Mouse (Mus musculus) neural tube, embryonic 14.5 days (tissue): ENCODE measurements around the gene Heatr1. TPM values are rescaled to one million over a fixed set of nuclear protein-coding genes. Genes with fewer than 3 reads are reported as not detected.

Source experiments
- ATAC-seq: fragments of 200-750 bp; cut with Nextera tagmentation; 2 replicates; pipeline ENCODE4 v1.8.0; 2017; ENCODE audit warnings: low read depth, mild to moderate bottlenecking, moderate TSS enrichment, moderate library complexity
- H3K27ac ChIP-seq: fragments of 300-500 bp; sonication (generic); 2 replicates; pipeline ENCODE4 v1.5.1; 2014; ENCODE audit warnings: low read depth, mild to moderate bottlenecking, control low read depth, low read length, moderate library complexity, mixed read lengths
- H3K27me3 ChIP-seq: fragments of 300-500 bp; sonication (generic); 2 replicates; pipeline ENCODE4 v1.6.1; 2014; ENCODE audit warnings: low read length; ENCODE audit not compliant: control insufficient read depth, insufficient read depth
- H3K36me3 ChIP-seq: fragments of 300-500 bp; sonication (generic); 2 replicates; pipeline ENCODE4 v1.6.1; 2014; ENCODE audit warnings: low read length, mixed read lengths; ENCODE audit not compliant: control insufficient read depth, insufficient read depth
- H3K4me1 ChIP-seq: fragments of 300-500 bp; sonication (generic); 2 replicates; pipeline ENCODE4 v1.6.1; 2014; ENCODE audit warnings: low read length; ENCODE audit not compliant: control insufficient read depth, insufficient read depth
- H3K4me2 ChIP-seq: fragments of 300-500 bp; sonication (generic); 2 replicates; pipeline ENCODE4 v1.6.1; 2014; ENCODE audit warnings: mild to moderate bottlenecking, low read depth, low read length, control low read depth
- H3K4me3 ChIP-seq: fragments of 300-500 bp; sonication (generic); 2 replicates; pipeline ENCODE4 v1.5.1; 2014; ENCODE audit warnings: low read depth, low read length, control low read depth, mixed read lengths
- H3K9ac ChIP-seq: fragments of 300-500 bp; sonication (generic); replicated peaks from 2 replicates; pipeline ENCODE4 v1.6.1; 2014; ENCODE audit warnings: low read depth, mild to moderate bottlenecking, control low read depth, low read length, mixed read lengths
- H3K9me3 ChIP-seq: fragments of 300-500 bp; sonication (generic); 2 replicates; pipeline ENCODE4 v1.6.1; 2016; ENCODE audit warnings: low read length; ENCODE audit not compliant: control insufficient read depth
- WGBS: fragments of 180-500 bp; shearing (Covaris S2); extraction: QIAGEN DNeasy Blood & Tissue Kit; methylation state at CpG from one replicate; pipeline ENCODE4 v1.1.7; 2014; 5-methylcytosine and 5-hydroxymethylcytosine counted together
- polyA plus RNA-seq: library from polyadenylated mRNA; unstranded; fragments of >200 nt; fragmentation: Nextera tagmentation; extraction: Ambion mirVana; gene quantifications from 2 replicates; pipeline ENCODE4 v1.2.1, GENCODE M21; 2014

The Heatr1 gene
- 17.0 and 21.1 TPM in 2 replicates for polyA plus RNA-seq

GRCm38 (mm10) chr13:12394609-12395505, at the start of gene Heatr1:
TSS of gene Heatr1 (plus strand) at chr13:12395027.
- H3K27me3 ChIP-seq, result no peaks in the 10 kb centered on the region
- WGBS, result under 1% methylated on average over 43 of the region's 43 CpGs
- peak; percentile 96 for ATAC-seq
- H3K9me3 ChIP-seq, result no peaks in the 10 kb centered on the region
- peak within 1 kb of the TSS; percentile 84 for H3K4me2 ChIP-seq
- peak within 1 kb of the TSS; percentile 86 for H3K4me3 ChIP-seq
- H3K4me1 ChIP-seq, result peaks cover 7% of the 10 kb centered on the region
- H3K36me3 ChIP-seq, result no peaks in the 10 kb centered on the region
- peak within 1 kb of the TSS; percentile 47; the same call in 1 of the 2 replicates for H3K9ac ChIP-seq
- no peak within 1 kb of the TSS for H3K27ac ChIP-seq

- H3K27me3 ChIP-seq, result no peaks in the 10 kb centered on the region
- no peak overlapping the region for H3K9ac ChIP-seq
- H3K9me3 ChIP-seq, result no peaks in the 10 kb centered on the region
- no peaks in the 10 kb centered on the region for H3K4me1 ChIP-seq
- no peak overlapping the region for H3K27ac ChIP-seq
- no peak overlapping the region for H3K4me2 ChIP-seq
- 73% methylated on average over 3 of the region's 3 CpGs for WGBS
- ATAC-seq, result no peak
- H3K36me3 ChIP-seq, result no peaks in the 10 kb centered on the region
- H3K4me3 ChIP-seq, result no peak overlapping the region
Measured at GRCm38 (mm10) chr13:12346837-12347236, 48.0 kb upstream of the Heatr1 start.

GRCm38 (mm10) chr13:12349197-12349824, 45.5 kb upstream of the Heatr1 start:
- H3K27me3 ChIP-seq, result no peaks in the 10 kb centered on the region
- ATAC-seq, result no peak
- H3K27ac ChIP-seq, result no peak overlapping the region
- H3K9ac ChIP-seq, result no peak overlapping the region
- H3K4me3 ChIP-seq, result no peak overlapping the region
- H3K4me1 ChIP-seq, result no peaks in the 10 kb centered on the region
- WGBS, result 75% methylated on average over 13 of the region's 13 CpGs
- no peaks in the 10 kb centered on the region for H3K36me3 ChIP-seq
- no peak overlapping the region for H3K4me2 ChIP-seq
- no peaks in the 10 kb centered on the region for H3K9me3 ChIP-seq

DNA sequence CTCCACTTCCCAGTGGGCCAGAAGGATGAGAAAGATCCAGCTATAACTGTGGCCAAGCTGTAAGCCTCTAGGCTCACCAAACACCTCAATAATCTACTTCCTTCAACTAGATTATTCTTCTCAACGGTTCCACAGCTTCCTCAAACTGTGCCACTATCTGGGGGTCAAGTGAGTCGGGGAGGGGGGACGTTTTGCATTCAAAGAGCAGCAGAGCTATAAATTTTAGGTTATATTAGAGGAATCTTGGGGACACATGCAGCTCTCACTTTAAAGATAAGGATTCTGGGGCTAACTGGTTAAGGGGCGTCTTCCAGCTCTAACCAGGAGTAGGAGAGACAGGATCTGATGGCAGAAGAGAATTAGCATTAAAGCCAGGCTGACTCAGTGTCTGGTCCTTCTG, 38.6 kb upstream of the Heatr1 start:
- Histone ChIP-seq H3K4me3 (no peak overlapping the region), H3K36me3 (no peaks in the 10 kb centered on the region), H3K27me3 (no peaks in the 10 kb centered on the region), H3K4me1 (no peaks in the 10 kb centered on the region), H3K4me2 (no peak overlapping the region), H3K9me3 (no peaks in the 10 kb centered on the region), H3K9ac (no peak overlapping the region), H3K27ac (no peak overlapping the region)
- 69% methylated on average over 4 of the region's 4 CpGs for WGBS
- no peak for ATAC-seq

- WGBS, result 77% methylated on average over 5 of the region's 5 CpGs
- H3K4me3 ChIP-seq, result no peak overlapping the region
- no peak for ATAC-seq
- no peaks in the 10 kb centered on the region for H3K36me3 ChIP-seq
- no peak overlapping the region for H3K9ac ChIP-seq
- no peak overlapping the region for H3K27ac ChIP-seq
- H3K9me3 ChIP-seq, result no peaks in the 10 kb centered on the region
- no peak overlapping the region for H3K4me2 ChIP-seq
- H3K4me1 ChIP-seq, result no peaks in the 10 kb centered on the region
- H3K27me3 ChIP-seq, result no peaks in the 10 kb centered on the region
Measured at GRCm38 (mm10) chr13:12357554-12357953, 37.3 kb upstream of the Heatr1 start.

- Histone ChIP-seq H3K4me2 (no peak overlapping the region), H3K4me3 (no peak overlapping the region), H3K27ac (no peak overlapping the region), H3K9me3 (no peaks in the 10 kb centered on the region), H3K27me3 (no peaks in the 10 kb centered on the region), H3K9ac (no peak overlapping the region), H3K4me1 (no peaks in the 10 kb centered on the region), H3K36me3 (no peaks in the 10 kb centered on the region)
- no peak for ATAC-seq
- 88% methylated on average over 4 of the region's 4 CpGs for WGBS
Measured at GRCm38 (mm10) chr13:12361486-12361885, 33.3 kb upstream of the Heatr1 start.

- Histone ChIP-seq H3K27me3 (no peaks in the 10 kb centered on the region), H3K27ac (no peak overlapping the region), H3K4me1 (no peaks in the 10 kb centered on the region), H3K36me3 (no peaks in the 10 kb centered on the region), H3K4me2 (no peak overlapping the region), H3K4me3 (no peak overlapping the region), H3K9ac (no peak overlapping the region), H3K9me3 (no peaks in the 10 kb centered on the region)
- WGBS, result 50% methylated on average over 8 of the region's 8 CpGs
- ATAC-seq, result no peak; the same call in 1 of the 2 replicates
Measured at GRCm38 (mm10) chr13:12369041-12369621, 25.7 kb upstream of the Heatr1 start.

GRCm38 (mm10) chr13:12369930-12370329, 24.9 kb upstream of the Heatr1 start:
- ATAC-seq, result no peak

GRCm38 (mm10) chr13:12372755-12373154, 22.1 kb upstream of the Heatr1 start:
- H3K4me1 ChIP-seq, result no peaks in the 10 kb centered on the region
- no peak for ATAC-seq
- no peak overlapping the region for H3K9ac ChIP-seq
- no peaks in the 10 kb centered on the region for H3K9me3 ChIP-seq
- no peak overlapping the region for H3K4me3 ChIP-seq
- H3K36me3 ChIP-seq, result no peaks in the 10 kb centered on the region
- no peaks in the 10 kb centered on the region for H3K27me3 ChIP-seq
- H3K4me2 ChIP-seq, result no peak overlapping the region
- WGBS, result 82% methylated on average over 3 of the region's 3 CpGs
- no peak overlapping the region for H3K27ac ChIP-seq

More at GRCm38 (mm10) chr13:12369930-12370329, 24.9 kb upstream of the Heatr1 start:
- no peaks in the 10 kb centered on the region for H3K36me3 ChIP-seq
- no peaks in the 10 kb centered on the region for H3K9me3 ChIP-seq
- WGBS, result 87% methylated on average over 11 of the region's 11 CpGs
- no peaks in the 10 kb centered on the region for H3K27me3 ChIP-seq
- H3K9ac ChIP-seq, result no peak overlapping the region
- no peak overlapping the region for H3K27ac ChIP-seq
- H3K4me2 ChIP-seq, result no peak overlapping the region
- H3K4me1 ChIP-seq, result no peaks in the 10 kb centered on the region
- no peak overlapping the region for H3K4me3 ChIP-seq
